9 mouse cellular contexts compared by ENCODE assay signal in the genomic region with DNA sequence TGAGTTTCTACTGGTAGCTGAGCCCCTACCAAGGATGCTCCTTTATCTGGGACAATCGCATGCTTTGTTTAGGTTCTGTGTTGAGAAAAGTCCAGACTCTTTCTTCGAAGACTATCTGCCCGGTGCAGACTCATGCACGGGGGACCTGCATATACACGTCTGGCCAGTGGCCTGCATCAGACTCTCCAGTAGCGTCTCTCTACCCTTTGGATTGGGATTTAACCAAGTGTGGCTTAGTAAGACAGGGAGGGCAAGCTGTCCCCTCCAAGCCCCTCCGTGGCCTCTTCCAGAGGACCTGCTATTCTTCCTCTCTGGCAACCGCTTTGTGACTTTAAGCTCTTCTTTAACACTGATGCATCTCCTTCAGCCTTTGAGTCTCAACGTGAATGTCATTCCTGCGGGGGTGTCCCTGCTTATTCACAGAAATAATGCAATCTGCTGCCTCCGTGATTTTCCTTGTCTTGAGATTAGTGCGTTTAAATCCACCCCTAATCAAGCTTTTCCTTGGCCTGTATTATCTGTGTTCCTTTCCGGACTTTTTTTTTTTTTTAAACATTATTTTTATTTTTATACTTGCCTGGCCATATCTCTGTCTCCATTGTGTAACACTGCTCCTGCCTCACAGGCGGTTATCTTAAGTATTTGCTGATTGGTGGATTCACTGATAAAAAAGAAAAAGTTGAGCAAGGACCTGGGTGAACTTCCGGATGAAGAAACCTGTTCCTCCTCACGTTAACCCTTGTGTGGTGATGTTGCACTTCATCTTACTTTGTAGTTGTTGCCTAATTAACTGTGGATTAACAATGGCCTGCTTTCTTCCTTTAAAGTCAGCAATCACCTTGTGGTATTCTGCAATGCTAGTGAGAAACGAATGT.
DNase-seq lines count a peak whose midpoint lies in the region; ATAC-seq and TF ChIP-seq lines count a peak whose summit lies in the region.
"Had no signal": no experiment of that assay in that cellular context is flagged by ENCODE, and none has a peak within 500 bp of the region (broad histone marks: within the 10 kb centered on the region; RNA-seq: fewer than 3 reads in every experiment).

No protein-coding gene starts in this region.

- H3K4me1 ChIP-seq in heart, adult 2 months (ENCODE audit: control insufficient read depth, insufficient read depth, low read length), result peaks cover 18% of the 10 kb centered on the region
- H3K4me1 ChIP-seq in MEL (ENCODE audit: control insufficient read depth in 1 of 2, insufficient read depth in 2 of 2, low read length in 2 of 2), result peaks cover 2 to 17% of the 10 kb centered on the region in 2 experiments; a peak in 3 of 4 replicates
- H3K4me1 ChIP-seq in forebrain, embryonic 15.5 days, result peaks cover 41% of the 10 kb centered on the region
- H3K4me1 ChIP-seq in liver, embryonic 13.5 days (replicated peaks), result peaks cover 29% of the 10 kb centered on the region

- no peaks in the 10 kb centered on the region for H3K9me3 ChIP-seq in MEL (replicated peaks; ENCODE audit: insufficient read depth, low read length)
- no peaks in the 10 kb centered on the region for H3K9me3 ChIP-seq in forebrain, embryonic 15.5 days
- H3K9me3 ChIP-seq in liver, embryonic 13.5 days (replicated peaks), result no peaks in the 10 kb centered on the region

- no peak for TF ChIP-seq CTCF in heart, adult 2 months (IDR thresholded peaks at IDR 0.05)
- no peak for TF ChIP-seq CTCF in MEL (IDR thresholded peaks at IDR 0.05 in 2 of 3, conservative IDR thresholded peaks at IDR 0.05 in 1 of 3; ENCODE audit: control insufficient read depth in 1 of 3, insufficient read depth in 1 of 3, low read depth in 2 of 3, low read length in 3 of 3, poor library complexity in 1 of 3, severe bottlenecking in 1 of 3)

- WGBS in heart, adult 2 months, result 24% methylated on average over 17 of the region's 17 CpGs
- WGBS in forebrain, embryonic 15.5 days, result 17% methylated on average over 17 of the region's 17 CpGs
- 18% methylated on average over 17 of the region's 17 CpGs for WGBS in liver, embryonic 13.5 days (ENCODE audit: insufficient replicate concordance)

- 0 out of 2 replicates have a peak, but pooled peaks cover 1% of the 10 kb centered on the region for H3K79me2 ChIP-seq in heart, adult 2 months (replicated peaks; ENCODE audit: control insufficient read depth, insufficient read depth, low read length)
- H3K79me2 ChIP-seq in MEL (ENCODE audit: control insufficient read depth, insufficient read depth, low read length, poor library complexity), result no peaks in the 10 kb centered on the region; the same call in 1 of the 2 replicates

- no peak overlapping the region for H3K9ac ChIP-seq in heart, adult 2 months (ENCODE audit: low read depth, low read length)
- H3K9ac ChIP-seq in MEL (ENCODE audit: control insufficient read depth, low read depth, low read length, poor library complexity, severe bottlenecking), result no peak overlapping the region
- H3K9ac ChIP-seq in forebrain, embryonic 15.5 days (replicated peaks), result no peak overlapping the region
- H3K9ac ChIP-seq in liver, embryonic 13.5 days, result no peak overlapping the region

- peak in 1 of 2 experiments; percentile 18 for DNase-seq in heart, adult 2 months
- DNase-seq in heart, postnatal 25 days (ENCODE audit: low spot score), result no peak
- DNase-seq in MEL (ENCODE audit: low read depth, low spot score), result peak; percentile 80
- DNase-seq in liver, embryonic 13.5 days, result no peak
- no peak for DNase-seq in adrenal gland, postnatal 14 days
- no peak for DNase-seq in ovary, postnatal 14 days (ENCODE audit: low spot score)
- DNase-seq in adrenal gland, adult (ENCODE audit: inconsistent age in 2 of 2, low spot score in 1 of 2), result no peak
- DNase-seq: cerebellum, adult 8-10 months had no signal

- ATAC-seq in forebrain, embryonic 15.5 days (replicated peaks), result 0 out of 2 replicates have a peak, but pooled peaks have one; percentile 20
- ATAC-seq in liver, embryonic 13.5 days (ENCODE audit: low read depth), result peak; percentile 61

- no peak for TF ChIP-seq POLR2A in heart, adult 2 months (IDR thresholded peaks at IDR 0.05; ENCODE audit: insufficient read depth, low read depth, low read length)
- TF ChIP-seq POLR2A in MEL (IDR thresholded peaks at IDR 0.05; ENCODE audit: control insufficient read depth in 1 of 2, insufficient read depth in 1 of 2, low read depth in 1 of 2, low read length in 2 of 2, poor library complexity in 1 of 2), result no peak

- TF ChIP-seq EP300 in heart, adult 2 months (IDR thresholded peaks at IDR 0.05; ENCODE audit: insufficient read depth, low read depth, low read length), result no peak
- TF ChIP-seq EP300 in MEL (IDR thresholded peaks at IDR 0.05; ENCODE audit: low read depth in 1 of 2, low read length in 2 of 2), result peak; percentile 88 to 92

- H3K4me2 ChIP-seq in forebrain, embryonic 15.5 days (replicated peaks), result no peak overlapping the region
- peak overlapping the region; percentile 13 for H3K4me2 ChIP-seq in liver, embryonic 13.5 days

- peak overlapping the region; percentile 36 for H3K27ac ChIP-seq in heart, adult 2 months
- peak overlapping the region; percentile 53 for H3K27ac ChIP-seq in MEL (ENCODE audit: control insufficient read depth, low read depth, low read length)
- no peak overlapping the region for H3K27ac ChIP-seq in forebrain, embryonic 15.5 days (replicated peaks)
- H3K27ac ChIP-seq in liver, embryonic 13.5 days, result no peak overlapping the region; the same call in 1 of the 2 replicates

- TF ChIP-seq RAD21 in MEL (IDR thresholded peaks at IDR 0.05; ENCODE audit: low read depth, low read length), result no peak

- no peak overlapping the region for H3K4me3 ChIP-seq in heart, adult 2 months
- no peak overlapping the region for H3K4me3 ChIP-seq in MEL (ENCODE audit: control insufficient read depth in 1 of 2, insufficient read depth in 1 of 2, low read depth in 2 of 2, low read length in 2 of 2)
- no peak overlapping the region for H3K4me3 ChIP-seq in forebrain, embryonic 15.5 days
- no peak overlapping the region for H3K4me3 ChIP-seq in liver, embryonic 13.5 days (replicated peaks)

- no peaks in the 10 kb centered on the region for H3K27me3 ChIP-seq in heart, adult 2 months (ENCODE audit: control insufficient read depth, insufficient read depth, low read length)
- H3K27me3 ChIP-seq in MEL (ENCODE audit: control insufficient read depth in 1 of 2, insufficient read depth in 2 of 2, low read length in 2 of 2), result no peaks in the 10 kb centered on the region
- H3K27me3 ChIP-seq in forebrain, embryonic 15.5 days, result no peaks in the 10 kb centered on the region
- no peaks in the 10 kb centered on the region for H3K27me3 ChIP-seq in liver, embryonic 13.5 days

- intact Hi-C loops in heart, adult 2 months (cut with DNase I), result no loop called here
- intact Hi-C loops in heart, postnatal 25 days (cut with DNase I), result no loop called here

- H3K36me3 ChIP-seq in heart, adult 2 months (ENCODE audit: control insufficient read depth, insufficient read depth, low read length), result peaks cover 9% of the 10 kb centered on the region
- peaks cover 0 to 14% of the 10 kb centered on the region in 2 experiments; a peak in 2 of 4 replicates for H3K36me3 ChIP-seq in MEL (ENCODE audit: control insufficient read depth in 1 of 2, insufficient read depth in 2 of 2, low read length in 2 of 2)
- H3K36me3 ChIP-seq in forebrain, embryonic 15.5 days, result no peaks in the 10 kb centered on the region
- no peaks in the 10 kb centered on the region for H3K36me3 ChIP-seq in liver, embryonic 13.5 days

TF ChIP-seq in MEL, 35 proteins besides CTCF, POLR2A, EP300 and RAD21 (continues in another document):
- TF ChIP-seq ZNF384 (IDR thresholded peaks at IDR 0.05; ENCODE audit: low read depth, low read length), result peak; percentile 98
- TF ChIP-seq MXI1 (IDR thresholded peaks at IDR 0.05; ENCODE audit: low read depth, low read length), result no peak; the same call in 1 of the 2 replicates
- peak; percentile 97 for TF ChIP-seq GATA1 (IDR thresholded peaks at IDR 0.05; ENCODE audit: low read depth, low read length)
- peak; percentile 99 for TF ChIP-seq RCOR1 (IDR thresholded peaks at IDR 0.05; ENCODE audit: low read depth, low read length)
- TF ChIP-seq USF1 (IDR thresholded peaks at IDR 0.05; ENCODE audit: low read depth, low read length), result no peak
- TF ChIP-seq POLR2AphosphoS2 (IDR thresholded peaks at IDR 0.05; ENCODE audit: low read length), result no peak
- no peak for TF ChIP-seq JUND (IDR thresholded peaks at IDR 0.05; ENCODE audit: low read depth, low read length)
- peak; percentile 75; the same call in 1 of the 2 replicates for TF ChIP-seq ELF1 (IDR thresholded peaks at IDR 0.05; ENCODE audit: low read depth, low read length)
- no peak for TF ChIP-seq TBP (IDR thresholded peaks at IDR 0.05; ENCODE audit: low read depth, low read length)
- TF ChIP-seq MYC (IDR thresholded peaks at IDR 0.05; ENCODE audit: low read depth, low read length), result no peak
- peak; percentile 57; the same call in 1 of the 2 replicates for TF ChIP-seq MAFK (IDR thresholded peaks at IDR 0.05; ENCODE audit: borderline replicate concordance, low read depth, low read length)
- TF ChIP-seq MEF2A (IDR thresholded peaks at IDR 0.05; ENCODE audit: extremely low read depth, insufficient replicate concordance, low read depth, low read length, poor library complexity, severe bottlenecking), result peak; percentile 92
- TF ChIP-seq SIN3A (IDR thresholded peaks at IDR 0.05; ENCODE audit: low read length), result peak; percentile 61; the same call in 1 of the 2 replicates
- TF ChIP-seq MYB (IDR thresholded peaks at IDR 0.05; ENCODE audit: low read depth, low read length), result peak; percentile 68; the same call in 1 of the 2 replicates
- no peak for TF ChIP-seq CHD1 (IDR thresholded peaks at IDR 0.05; ENCODE audit: low read depth, low read length)
- TF ChIP-seq NRF1 (IDR thresholded peaks at IDR 0.05; ENCODE audit: insufficient read depth, low read depth, low read length, poor library complexity, severe bottlenecking), result no peak
- TF ChIP-seq POLR2AphosphoS5 (IDR thresholded peaks at IDR 0.05; ENCODE audit: borderline replicate concordance, low read depth, low read length), result no peak
- TF ChIP-seq GABPA (IDR thresholded peaks at IDR 0.05; ENCODE audit: low read depth, low read length), result no peak
- no peak for TF ChIP-seq KAT2A (conservative IDR thresholded peaks at IDR 0.05; ENCODE audit: low read depth, low read length)
- TF ChIP-seq MAX (IDR thresholded peaks at IDR 0.05; ENCODE audit: low read length), result no peak
- TF ChIP-seq MAZ (IDR thresholded peaks at IDR 0.05; ENCODE audit: low read depth, low read length), result no peak
- no peak for TF ChIP-seq ZC3H11A (IDR thresholded peaks at IDR 0.05; ENCODE audit: low read depth, low read length)
- TF ChIP-seq BHLHE40 (IDR thresholded peaks at IDR 0.05; ENCODE audit: borderline replicate concordance, low read depth, low read length), result peak; percentile 46; the same call in 1 of the 2 replicates
- peak; percentile 68 for TF ChIP-seq HCFC1 (IDR thresholded peaks at IDR 0.05; ENCODE audit: low read depth, low read length)
- no peak for TF ChIP-seq E2F4 (IDR thresholded peaks at IDR 0.05; ENCODE audit: borderline replicate concordance, low read depth, low read length)

Comparison
In these comparisons a context has a peak if more than half of its experiments do, and no peak if none do; other contexts are left out.
1. H3K27ac ChIP-seq: peak in heart, adult 2 months (single experiment) and MEL (single experiment); none in forebrain, embryonic 15.5 days (single experiment) and liver, embryonic 13.5 days (single experiment).